Mouse (Mus musculus): ENCODE data around the gene Mast4. TPM values are rescaled to one million over a fixed set of nuclear protein-coding genes. Genes with fewer than 3 reads are reported as not detected.

Mast4 gene
- polyA plus RNA-seq, 1 experiment from 2014 or later, result 2.8 TPM

GRCm38 (mm10) chr13:103037466-103037865 is 296.8 kb downstream of the Mast4 start:
- DNase-seq, result no peak
- no peak overlapping the region for H3K4me3 ChIP-seq (ENCODE audit: low read depth, low read length)
- H3K9ac ChIP-seq (replicated peaks), result no peak overlapping the region
- H3K4me2 ChIP-seq (ENCODE audit: low read depth, low read length), result no peak overlapping the region
- H3K27ac ChIP-seq (ENCODE audit: low read depth), result no peak overlapping the region
- TF ChIP-seq EP300 (IDR thresholded peaks at IDR 0.05; ENCODE audit: low read depth), result no peak
- no peak for TF ChIP-seq CTCF (IDR thresholded peaks at IDR 0.05; ENCODE audit: low read depth)
- H3K4me1 ChIP-seq (ENCODE audit: insufficient read depth), result no peaks in the 10 kb centered on the region
- no peaks in the 10 kb centered on the region for H3K27me3 ChIP-seq (ENCODE audit: insufficient read depth, low read length)
- 69% methylated on average over 5 of the region's 5 CpGs for WGBS (ENCODE audit: insufficient replicate concordance)
- H3K36me3 ChIP-seq (replicated peaks; ENCODE audit: insufficient read depth, low read length), result no peaks in the 10 kb centered on the region
- ATAC-seq, result no peak
- no peaks in the 10 kb centered on the region for H3K9me3 ChIP-seq (ENCODE audit: low read length)

DNA sequence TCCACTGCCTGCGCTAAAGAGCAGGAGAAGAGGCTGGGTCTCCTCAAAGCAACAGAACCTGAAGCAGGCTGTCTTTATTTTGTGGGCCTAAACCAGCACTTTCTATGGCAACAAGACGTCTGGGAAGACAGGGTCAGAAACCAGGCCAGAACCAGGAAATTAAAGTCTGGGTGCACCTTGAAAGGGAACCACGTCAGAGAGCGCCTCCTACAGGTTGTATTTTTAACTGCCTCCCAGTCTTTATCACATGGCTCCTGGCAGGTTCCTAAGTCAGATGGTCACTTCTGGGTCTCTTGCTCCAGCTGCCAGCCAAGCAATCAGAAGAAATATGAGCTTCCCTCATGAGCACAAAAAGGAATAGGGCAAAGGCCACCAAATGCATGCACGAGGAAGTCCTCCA is 304.9 kb downstream of the Mast4 start:
- no peak for ATAC-seq
- no peaks in the 10 kb centered on the region for H3K4me1 ChIP-seq (ENCODE audit: insufficient read depth)
- TF ChIP-seq CTCF (IDR thresholded peaks at IDR 0.05; ENCODE audit: low read depth) (0 out of 2 replicates have a peak, but pooled peaks have one; percentile 5), EP300 (IDR thresholded peaks at IDR 0.05; ENCODE audit: low read depth) (no peak)
- H3K9ac ChIP-seq (replicated peaks), result no peak overlapping the region
- WGBS (ENCODE audit: insufficient replicate concordance), result 79% methylated on average over 5 of the region's 5 CpGs
- H3K4me2 ChIP-seq (ENCODE audit: low read depth, low read length), result no peak overlapping the region
- no peak for DNase-seq
- no peak overlapping the region for H3K27ac ChIP-seq (ENCODE audit: low read depth)
- H3K36me3 ChIP-seq (replicated peaks; ENCODE audit: insufficient read depth, low read length), result no peaks in the 10 kb centered on the region
- H3K27me3 ChIP-seq (ENCODE audit: insufficient read depth, low read length), result no peaks in the 10 kb centered on the region
- H3K4me3 ChIP-seq (ENCODE audit: low read depth, low read length), result no peak overlapping the region
- H3K9me3 ChIP-seq (ENCODE audit: low read length), result no peaks in the 10 kb centered on the region

- H3K36me3 ChIP-seq (replicated peaks; ENCODE audit: insufficient read depth, low read length), result no peaks in the 10 kb centered on the region
- no peak overlapping the region for H3K9ac ChIP-seq (replicated peaks)
- WGBS (ENCODE audit: insufficient replicate concordance), result 74% methylated on average over 17 of the region's 17 CpGs
- no peak overlapping the region for H3K4me3 ChIP-seq (ENCODE audit: low read depth, low read length)
- no peak for TF ChIP-seq EP300 (IDR thresholded peaks at IDR 0.05; ENCODE audit: low read depth)
- no peak for TF ChIP-seq CTCF (IDR thresholded peaks at IDR 0.05; ENCODE audit: low read depth)
- no peaks in the 10 kb centered on the region for H3K4me1 ChIP-seq (ENCODE audit: insufficient read depth)
- no peak for ATAC-seq
- H3K27me3 ChIP-seq (ENCODE audit: insufficient read depth, low read length), result no peaks in the 10 kb centered on the region
- no peak overlapping the region for H3K27ac ChIP-seq (ENCODE audit: low read depth)
- H3K9me3 ChIP-seq (ENCODE audit: low read length), result no peaks in the 10 kb centered on the region
- no peak for DNase-seq
- H3K4me2 ChIP-seq (ENCODE audit: low read depth, low read length), result no peak overlapping the region
Observed at GRCm38 (mm10) chr13:103027456-103028078, 306.7 kb downstream of the Mast4 start.

GRCm38 (mm10) chr13:103025461-103025860 is 308.8 kb downstream of the Mast4 start:
- no peak for DNase-seq
- Histone ChIP-seq H3K4me2 (ENCODE audit: low read depth, low read length) (no peak overlapping the region), H3K36me3 (replicated peaks; ENCODE audit: insufficient read depth, low read length) (no peaks in the 10 kb centered on the region), H3K4me1 (ENCODE audit: insufficient read depth) (no peaks in the 10 kb centered on the region), H3K27me3 (ENCODE audit: insufficient read depth, low read length) (no peaks in the 10 kb centered on the region), H3K4me3 (ENCODE audit: low read depth, low read length) (no peak overlapping the region), H3K9ac (replicated peaks) (no peak overlapping the region), H3K9me3 (ENCODE audit: low read length) (no peaks in the 10 kb centered on the region), H3K27ac (ENCODE audit: low read depth) (no peak overlapping the region)
- ATAC-seq, result no peak
- 56% methylated on average over 3 of the region's 3 CpGs for WGBS (ENCODE audit: insufficient replicate concordance)
- TF ChIP-seq CTCF (IDR thresholded peaks at IDR 0.05; ENCODE audit: low read depth) (no peak), EP300 (IDR thresholded peaks at IDR 0.05; ENCODE audit: low read depth) (no peak)

DNA sequence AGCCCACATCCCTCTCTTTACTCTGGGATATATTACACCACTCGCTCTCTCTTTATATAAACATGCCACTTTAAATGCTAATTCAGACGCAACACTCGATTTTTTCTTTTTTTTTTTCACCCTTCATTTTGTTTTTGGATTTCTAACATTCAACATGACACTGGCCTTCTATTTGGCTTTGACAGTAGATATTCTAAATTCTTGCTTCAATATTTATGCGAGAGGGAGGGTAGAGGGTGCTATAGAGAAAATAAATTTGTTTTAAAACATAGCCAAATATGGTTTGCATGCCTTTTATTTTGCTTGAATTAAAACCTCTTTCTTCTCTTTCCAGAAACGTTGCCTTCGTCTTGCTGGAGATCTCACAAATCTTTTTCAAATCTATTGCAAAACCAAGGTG is 315.8 kb downstream of the Mast4 start:
- no peak overlapping the region for H3K4me2 ChIP-seq (ENCODE audit: low read depth, low read length)
- DNase-seq, result no peak
- H3K27ac ChIP-seq (ENCODE audit: low read depth), result no peak overlapping the region
- no peaks in the 10 kb centered on the region for H3K36me3 ChIP-seq (replicated peaks; ENCODE audit: insufficient read depth, low read length)
- H3K27me3 ChIP-seq (ENCODE audit: insufficient read depth, low read length), result no peaks in the 10 kb centered on the region
- no peak overlapping the region for H3K9ac ChIP-seq (replicated peaks)
- no peak for TF ChIP-seq EP300 (IDR thresholded peaks at IDR 0.05; ENCODE audit: low read depth)
- TF ChIP-seq CTCF (IDR thresholded peaks at IDR 0.05; ENCODE audit: low read depth), result no peak
- no peaks in the 10 kb centered on the region for H3K9me3 ChIP-seq (ENCODE audit: low read length)
- H3K4me3 ChIP-seq (ENCODE audit: low read depth, low read length), result no peak overlapping the region
- ATAC-seq, result no peak
- 66% methylated on average over 6 of the region's 6 CpGs for WGBS (ENCODE audit: insufficient replicate concordance)
- no peaks in the 10 kb centered on the region for H3K4me1 ChIP-seq (ENCODE audit: insufficient read depth)

- no peak for ATAC-seq
- Histone ChIP-seq H3K27me3 (ENCODE audit: insufficient read depth, low read length) (no peaks in the 10 kb centered on the region), H3K36me3 (replicated peaks; ENCODE audit: insufficient read depth, low read length) (no peaks in the 10 kb centered on the region), H3K4me1 (ENCODE audit: insufficient read depth) (no peaks in the 10 kb centered on the region), H3K9ac (replicated peaks) (no peak overlapping the region), H3K4me2 (ENCODE audit: low read depth, low read length) (no peak overlapping the region), H3K27ac (ENCODE audit: low read depth) (no peak overlapping the region), H3K9me3 (ENCODE audit: low read length) (no peaks in the 10 kb centered on the region), H3K4me3 (ENCODE audit: low read depth, low read length) (no peak overlapping the region)
- no peak for TF ChIP-seq CTCF (IDR thresholded peaks at IDR 0.05; ENCODE audit: low read depth)
- TF ChIP-seq EP300 (IDR thresholded peaks at IDR 0.05; ENCODE audit: low read depth), result no peak
- WGBS (ENCODE audit: insufficient replicate concordance), result 75% methylated on average over 3 of the region's 3 CpGs
- DNase-seq, result no peak
Observed at GRCm38 (mm10) chr13:103017661-103018060, 316.6 kb downstream of the Mast4 start.
